Mouse (Mus musculus): ENCODE measurements around the gene Proser2.

DNA sequence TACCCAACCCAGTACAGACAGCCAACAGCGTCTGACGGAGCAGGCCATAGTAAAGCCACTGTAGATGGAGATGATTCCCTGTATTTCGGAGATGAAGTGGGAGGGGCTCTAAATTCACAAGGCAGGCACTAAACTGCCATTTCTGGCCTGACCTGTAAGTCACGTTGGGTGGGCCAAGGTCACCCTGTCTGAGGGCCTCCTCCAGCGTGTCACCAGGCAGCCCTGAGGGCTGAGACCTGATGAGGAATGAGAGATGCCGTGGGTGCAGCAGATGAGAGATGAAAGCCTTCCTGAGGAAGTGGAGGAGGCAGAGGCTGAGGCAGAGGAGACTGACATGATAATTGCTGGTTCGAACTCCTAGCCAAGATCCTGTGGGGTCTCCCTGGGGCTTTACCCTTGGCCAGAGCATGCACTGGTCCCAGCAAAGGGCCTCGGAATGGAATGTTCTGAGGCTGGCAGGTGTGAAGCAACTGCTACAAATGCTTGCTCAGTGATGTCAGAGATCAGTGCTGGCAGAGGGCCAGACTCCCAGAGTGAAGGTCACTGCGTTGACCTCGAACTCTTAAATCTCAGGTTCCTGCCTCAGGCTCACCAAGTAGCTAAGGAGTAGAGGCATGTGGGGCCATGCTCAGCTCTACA lies 55.0 kb downstream of the Proser2 start:
- no peak for TF ChIP-seq CTCF (IDR thresholded peaks at IDR 0.05; ENCODE audit: low read depth, low read length)
- no peak for TF ChIP-seq GATA1 (IDR thresholded peaks at IDR 0.05; ENCODE audit: borderline replicate concordance, low read length)
- no peak for TF ChIP-seq GATA2 (IDR thresholded peaks at IDR 0.05; ENCODE audit: borderline replicate concordance, low read depth, low read length)
- TF ChIP-seq TAL1 (conservative IDR thresholded peaks at IDR 0.05; ENCODE audit: low read depth, low read length) = no peak

All from G1E (cell line).